Mouse (Mus musculus) megakaryocyte, embryonic 14.5 days (primary cell): ENCODE data around the gene Khdc4. TPM values are rescaled to one million over a fixed set of nuclear protein-coding genes. Genes with fewer than 3 reads are reported as not detected.

Source experiments
- H3K27me3 ChIP-seq: replicated peaks from 2 replicates; pipeline ENCODE3; 2012; ENCODE audit warnings: inconsistent platforms
- H3K36me3 ChIP-seq: replicated peaks from 2 replicates; pipeline ENCODE3; 2012; ENCODE audit warnings: low read length, inconsistent platforms, mixed read lengths
- H3K4me1 ChIP-seq: 2 replicates; pipeline ENCODE4 v1.6.1; 2012; ENCODE audit warnings: inconsistent platforms
- H3K4me3 ChIP-seq: replicated peaks from 2 replicates; pipeline ENCODE3; 2012; ENCODE audit warnings: moderate library complexity, mild to moderate bottlenecking, inconsistent platforms
- H3K9me3 ChIP-seq: 2 replicates; pipeline ENCODE4 v1.6.1; 2012; ENCODE audit warnings: inconsistent platforms
- FLI1 ChIP-seq: IDR thresholded peaks from 2 replicates; pipeline ENCODE4 v1.6.1; 2012; ENCODE audit warnings: low read length, inconsistent platforms, mixed read lengths
- GATA1 ChIP-seq: IDR thresholded peaks from 3 replicates; pipeline ENCODE4 v1.6.1; 2012; ENCODE audit warnings: mixed read lengths, low read length, inconsistent platforms, borderline replicate concordance
- polyA plus RNA-seq: library from polyadenylated mRNA; stranded (reverse); fragments of >175 nt; gene quantifications from 2 replicates; pipeline ENCODE4 v1.2.3, GENCODE M21; 2012; ENCODE audit warnings: low replicate concordance; ENCODE audit not compliant: insufficient read depth

The Khdc4 gene
- polyA plus RNA-seq, 1 experiment = 5.5 TPM

DNA sequence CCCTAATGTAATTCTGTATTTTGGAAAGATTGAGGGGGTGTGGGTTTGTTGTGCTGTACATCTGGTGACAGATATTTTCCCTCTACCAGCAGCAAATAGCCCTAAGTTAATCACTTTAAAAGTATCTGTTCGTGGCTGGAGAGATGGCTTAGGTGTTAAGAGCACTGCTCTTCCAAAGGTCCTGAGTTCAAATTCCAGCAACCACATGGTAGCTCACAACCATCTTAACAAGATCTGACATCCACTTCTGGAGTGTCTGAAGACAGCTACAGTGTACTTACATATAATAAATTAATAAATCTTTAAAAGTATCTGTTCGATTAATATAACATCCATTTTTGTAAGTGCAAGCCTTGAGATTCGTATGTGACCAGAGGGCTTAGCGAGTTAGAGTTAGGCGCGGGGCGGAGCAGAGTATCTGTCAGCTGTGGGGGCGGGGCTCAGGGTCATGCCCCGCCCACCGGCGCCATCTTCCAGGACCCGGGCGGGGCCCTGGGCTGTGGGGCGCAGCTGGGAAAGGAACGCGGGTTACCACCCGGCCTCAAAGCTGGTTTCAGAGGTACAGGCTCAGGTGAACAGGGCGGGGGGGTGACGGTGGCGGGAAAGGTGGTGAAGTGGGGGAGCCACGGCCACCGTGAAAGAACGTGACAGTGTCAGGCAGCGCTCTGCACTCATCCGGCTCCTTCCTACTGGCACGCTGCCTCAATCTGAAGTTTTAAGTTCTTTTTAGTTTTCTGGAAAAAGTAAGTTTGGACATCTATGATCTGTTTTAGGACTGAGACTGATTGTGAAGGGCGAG is 31.0 kb downstream of the Khdc4 start, which contains the start of gene Rit1:
Gene Rit1 (plus strand): TSS at position 440 of the 799 bp plus-strand sequence.
- H3K4me3 ChIP-seq = peak within 1 kb of the TSS; percentile 99
- H3K36me3 ChIP-seq = peaks cover 73% of the 10 kb centered on the region
- no peaks in the 10 kb centered on the region for H3K27me3 ChIP-seq
- no peak for TF ChIP-seq GATA1
- TF ChIP-seq FLI1 = no peak
- H3K9me3 ChIP-seq = no peaks in the 10 kb centered on the region
- peaks cover 65% of the 10 kb centered on the region for H3K4me1 ChIP-seq

DNA sequence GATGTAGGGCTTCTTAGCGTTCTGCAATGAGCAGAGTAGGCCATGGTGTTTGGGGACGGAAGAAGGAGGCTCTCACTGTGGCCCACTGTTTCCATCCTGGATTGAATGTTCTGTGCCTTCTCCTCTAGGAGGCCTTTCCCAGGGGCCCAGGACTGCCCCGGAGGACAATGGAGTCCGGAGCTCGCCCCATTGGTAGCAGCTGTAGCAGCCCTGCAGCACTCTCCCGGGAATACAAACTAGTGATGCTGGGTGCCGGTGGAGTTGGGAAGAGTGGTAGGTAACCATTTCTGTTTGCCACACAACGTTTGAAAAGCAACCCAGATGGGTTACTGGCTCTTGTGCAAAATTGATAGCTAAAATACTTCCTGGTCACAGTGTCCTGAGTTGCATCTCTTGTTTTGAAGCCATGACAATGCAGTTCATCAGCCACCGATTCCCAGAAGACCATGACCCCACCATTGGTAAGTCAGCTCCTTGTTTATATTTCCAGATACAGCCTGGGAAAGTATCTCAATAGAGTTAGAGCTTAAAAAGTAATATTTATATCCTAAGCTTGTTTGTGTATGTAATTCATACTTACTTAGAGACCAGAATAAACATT is 31.7 kb downstream of the Khdc4 start:
- Histone ChIP-seq H3K36me3 (peaks cover 73% of the 10 kb centered on the region), H3K27me3 (no peaks in the 10 kb centered on the region), H3K9me3 (no peaks in the 10 kb centered on the region), H3K4me3 (peak overlapping the region; percentile 99), H3K4me1 (peaks cover 68% of the 10 kb centered on the region)
- TF ChIP-seq GATA1 = no peak
- TF ChIP-seq FLI1 = no peak

DNA sequence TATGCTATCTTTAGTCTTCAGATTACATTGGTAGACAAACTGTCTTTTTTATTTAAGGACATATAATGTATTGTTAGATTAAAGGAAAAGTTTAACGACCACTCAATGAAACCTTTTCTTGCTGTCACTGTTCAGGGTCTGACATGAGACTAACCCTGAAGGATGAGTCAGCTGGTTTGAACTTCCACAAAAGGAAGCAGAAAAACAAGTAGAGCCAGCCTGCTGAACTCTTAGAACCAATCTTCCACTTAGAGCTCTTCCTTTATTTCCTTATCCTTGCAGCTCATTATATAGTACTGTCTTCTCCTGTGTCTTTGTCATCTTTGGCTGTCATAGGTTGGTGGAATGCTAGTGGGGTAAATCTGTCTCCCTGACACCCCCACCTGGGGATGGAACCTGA is 32.2 kb downstream of the Khdc4 start:
- peak overlapping the region; percentile 99 for H3K4me3 ChIP-seq
- H3K36me3 ChIP-seq = peaks cover 69% of the 10 kb centered on the region
- no peak for TF ChIP-seq GATA1
- TF ChIP-seq FLI1 = no peak
- H3K9me3 ChIP-seq = no peaks in the 10 kb centered on the region
- peaks cover 66% of the 10 kb centered on the region for H3K4me1 ChIP-seq
- no peaks in the 10 kb centered on the region for H3K27me3 ChIP-seq

DNA sequence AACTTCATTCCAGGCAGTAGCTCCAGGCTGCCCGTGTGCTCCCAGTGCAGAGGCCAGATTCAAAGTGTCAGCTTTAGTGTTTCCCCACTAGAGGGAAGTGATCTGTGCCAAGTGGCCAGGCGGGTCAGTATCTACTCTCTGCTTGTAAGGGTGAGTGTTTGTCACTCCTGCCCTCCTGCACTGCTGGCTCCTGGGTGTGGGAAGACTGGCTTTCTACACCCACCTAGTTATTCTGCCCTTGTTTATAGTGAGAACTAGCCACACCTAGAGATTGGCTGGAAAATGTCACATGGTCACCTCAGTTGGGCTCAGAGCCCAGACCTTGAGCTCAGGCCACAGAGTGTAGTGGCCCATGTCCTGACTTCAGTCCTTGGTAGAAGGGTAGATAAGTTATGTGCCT is 33.5 kb downstream of the Khdc4 start:
- Histone ChIP-seq H3K9me3 (no peaks in the 10 kb centered on the region), H3K4me3 (peak overlapping the region; percentile 99), H3K27me3 (no peaks in the 10 kb centered on the region), H3K36me3 (peaks cover 69% of the 10 kb centered on the region), H3K4me1 (peaks cover 63% of the 10 kb centered on the region)
- TF ChIP-seq GATA1 (no peak), FLI1 (no peak)

DNA sequence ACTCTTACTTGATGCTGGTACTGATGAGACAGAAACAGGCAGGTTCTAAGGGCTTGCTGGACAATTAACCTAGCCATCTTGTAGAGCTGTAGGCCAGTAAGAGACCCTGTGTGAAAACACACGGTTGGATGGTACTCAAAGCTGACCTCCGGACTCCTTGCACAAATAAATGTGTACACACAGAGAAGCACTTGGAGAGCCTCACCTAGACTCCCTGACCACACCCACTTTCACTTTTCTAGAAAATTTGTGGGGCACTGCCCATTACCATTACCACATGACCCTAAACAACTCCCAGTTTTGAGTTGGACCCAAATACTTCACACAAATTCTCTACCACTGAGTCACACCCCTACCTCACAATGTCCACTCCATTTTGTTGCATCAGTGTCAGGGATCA is 51.0 kb downstream of the Khdc4 start:
- H3K27me3 ChIP-seq = no peaks in the 10 kb centered on the region
- TF ChIP-seq FLI1 = no peak
- TF ChIP-seq GATA1 = no peak

DNA sequence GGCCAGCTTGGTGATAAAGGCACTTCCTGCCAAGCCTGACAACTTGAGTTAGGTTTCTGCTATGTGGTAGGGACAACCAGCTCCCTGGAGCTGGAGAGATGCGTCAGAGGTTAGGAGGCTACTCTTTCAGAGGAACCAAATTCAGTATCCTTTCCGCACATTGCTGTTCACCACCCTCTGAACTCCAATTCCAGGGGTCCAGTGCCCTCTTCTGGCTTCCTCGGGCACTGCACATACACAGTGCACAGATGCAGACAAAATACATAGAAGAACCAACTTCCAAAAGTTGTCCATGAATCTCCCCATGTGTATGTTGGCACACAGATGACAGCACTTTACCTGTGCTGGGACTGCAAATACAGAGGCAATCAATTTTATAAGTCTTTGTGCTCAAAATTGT is 53.0 kb downstream of the Khdc4 start:
- Histone ChIP-seq H3K9me3 (no peaks in the 10 kb centered on the region), H3K36me3 (peaks cover 11% of the 10 kb centered on the region), H3K4me1 (peaks cover 45% of the 10 kb centered on the region), H3K27me3 (no peaks in the 10 kb centered on the region), H3K4me3 (no peak overlapping the region)
- TF ChIP-seq FLI1 (no peak), GATA1 (no peak)

More for the DNA sequence above, 51.0 kb downstream of the Khdc4 start:
- H3K4me3 ChIP-seq = no peak overlapping the region
- peaks cover 16% of the 10 kb centered on the region for H3K36me3 ChIP-seq
- peaks cover 7% of the 10 kb centered on the region for H3K9me3 ChIP-seq
- peaks cover 26% of the 10 kb centered on the region for H3K4me1 ChIP-seq

DNA sequence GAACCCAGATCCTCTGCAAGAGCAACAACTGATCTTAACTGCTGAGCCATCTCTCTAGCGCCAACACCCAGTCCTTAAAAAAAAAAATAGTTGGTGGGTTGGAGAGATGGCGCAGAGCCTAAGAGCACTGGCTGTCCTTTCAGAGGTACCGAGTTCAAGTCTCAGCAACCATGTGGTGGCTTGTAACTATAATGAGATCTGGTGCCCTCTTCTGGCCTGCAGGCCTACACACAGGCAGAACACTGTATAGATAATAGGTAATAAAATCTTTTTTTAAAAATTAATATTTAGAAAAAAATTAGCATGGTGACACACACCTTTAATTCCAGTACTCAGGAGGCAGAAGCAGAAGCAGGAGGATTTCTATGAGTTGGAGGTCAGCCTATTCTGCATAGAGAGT is 54.5 kb downstream of the Khdc4 start:
- Histone ChIP-seq H3K4me1 (peaks cover 53% of the 10 kb centered on the region), H3K4me3 (no peak overlapping the region), H3K9me3 (no peaks in the 10 kb centered on the region), H3K36me3 (peaks cover 16% of the 10 kb centered on the region), H3K27me3 (no peaks in the 10 kb centered on the region)
- no peak for TF ChIP-seq GATA1
- no peak for TF ChIP-seq FLI1

DNA sequence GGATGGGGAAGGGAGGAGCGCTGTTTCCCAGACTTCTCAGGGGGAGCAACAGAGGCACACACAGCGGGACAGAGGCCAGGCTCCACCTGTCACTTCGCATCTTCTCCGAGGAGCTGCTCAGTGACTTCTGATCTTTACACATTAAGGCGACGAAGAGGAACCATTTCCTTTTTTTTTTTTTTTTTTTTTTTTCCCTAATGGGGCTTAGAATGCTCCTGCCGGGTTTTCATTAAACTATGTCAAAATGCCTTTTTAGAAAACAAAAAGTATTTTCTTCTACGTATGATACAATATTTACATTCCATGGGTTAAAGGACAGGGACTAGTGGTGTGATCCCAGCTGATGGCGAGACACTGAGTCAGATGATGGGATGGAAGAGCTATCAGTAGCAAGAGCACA is 59.9 kb downstream of the Khdc4 start:
- no peaks in the 10 kb centered on the region for H3K9me3 ChIP-seq
- no peak overlapping the region for H3K4me3 ChIP-seq
- TF ChIP-seq GATA1 (no peak), FLI1 (no peak)
- no peaks in the 10 kb centered on the region for H3K27me3 ChIP-seq
- H3K36me3 ChIP-seq = peaks cover 56% of the 10 kb centered on the region
- peaks cover 64% of the 10 kb centered on the region for H3K4me1 ChIP-seq

DNA sequence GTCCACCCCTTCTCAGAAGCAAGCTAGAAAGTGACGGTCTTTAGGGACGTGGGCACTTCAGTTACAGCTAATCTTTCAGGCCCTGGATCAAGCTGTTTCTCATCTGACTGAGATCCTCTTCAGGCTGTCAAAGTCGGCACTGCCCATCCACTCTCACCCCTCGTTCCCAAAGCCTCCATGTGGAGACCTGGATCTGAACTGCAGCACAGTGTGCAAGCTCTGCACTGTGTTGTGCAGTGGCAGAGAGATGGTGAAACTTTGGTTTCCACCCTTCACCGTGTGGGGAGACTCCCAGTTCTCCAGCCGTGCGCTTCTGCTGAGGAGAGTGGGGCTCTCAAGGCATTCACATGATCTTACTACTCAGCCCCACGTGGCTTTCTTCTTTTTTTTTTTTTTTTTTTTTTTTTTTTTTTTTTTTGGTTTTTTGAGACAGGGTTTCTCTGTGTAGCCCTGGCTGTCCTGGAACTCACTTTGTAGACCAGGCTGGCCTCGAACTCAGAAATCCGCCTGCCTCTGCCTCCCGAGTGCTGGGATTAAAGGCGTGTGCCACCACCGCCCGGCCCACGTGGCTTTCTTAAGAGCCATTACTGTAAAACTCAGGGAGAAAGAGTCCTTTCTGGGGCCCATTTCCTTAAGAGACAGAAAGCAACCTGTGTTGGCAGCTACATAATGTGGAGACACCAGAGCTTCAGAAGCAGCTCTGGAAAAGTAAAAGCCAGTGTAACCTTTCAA is 60.7 kb downstream of the Khdc4 start:
- Histone ChIP-seq H3K4me3 (no peak overlapping the region), H3K27me3 (no peaks in the 10 kb centered on the region), H3K4me1 (peaks cover 70% of the 10 kb centered on the region), H3K9me3 (no peaks in the 10 kb centered on the region), H3K36me3 (peaks cover 62% of the 10 kb centered on the region)
- no peak for TF ChIP-seq FLI1
- no peak for TF ChIP-seq GATA1

DNA sequence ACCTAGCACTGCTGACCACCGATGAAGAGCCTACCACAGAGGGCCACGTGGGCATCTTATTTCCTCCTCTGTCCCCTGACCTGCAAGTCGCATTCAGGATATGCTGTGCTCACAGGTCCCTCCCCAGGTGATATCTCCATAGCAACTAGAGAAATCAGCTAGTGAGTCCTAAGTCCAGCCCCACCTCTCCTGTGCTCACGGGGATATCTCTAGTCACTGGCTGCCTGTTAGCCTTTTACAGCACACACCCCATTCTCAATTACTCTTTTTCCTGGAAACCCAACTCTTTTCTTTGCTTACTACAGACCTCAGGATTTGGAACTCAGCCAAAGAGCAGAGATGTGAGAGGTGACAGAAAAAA is 61.2 kb downstream of the Khdc4 start:
- peaks cover 64% of the 10 kb centered on the region for H3K36me3 ChIP-seq
- no peaks in the 10 kb centered on the region for H3K9me3 ChIP-seq
- H3K4me1 ChIP-seq = peaks cover 70% of the 10 kb centered on the region
- H3K4me3 ChIP-seq = no peak overlapping the region
- H3K27me3 ChIP-seq = no peaks in the 10 kb centered on the region
- no peak for TF ChIP-seq GATA1
- no peak for TF ChIP-seq FLI1
